Comparison of ENCODE assay signal across 8 mouse cellular contexts in the genomic region with DNA sequence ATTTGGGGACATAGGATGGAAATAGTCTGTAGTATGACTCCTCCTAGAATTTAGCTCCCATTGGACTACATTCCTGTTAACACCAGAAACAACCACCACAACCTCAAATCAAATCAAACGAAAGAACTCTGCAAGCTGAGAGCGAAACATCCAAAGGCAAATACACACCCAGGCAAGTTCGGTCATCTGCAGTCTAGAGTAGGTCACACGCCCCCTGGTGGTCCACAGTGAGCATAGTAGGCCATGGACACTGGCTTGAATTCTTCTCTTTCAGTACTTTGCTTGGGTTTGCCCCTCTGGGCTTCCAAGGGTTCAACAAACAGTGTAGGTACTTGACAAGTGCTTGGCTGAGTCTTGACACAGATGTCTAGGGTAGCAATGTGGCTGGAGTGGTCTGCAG. TPM values are rescaled to one million over a fixed set of nuclear protein-coding genes. Genes with fewer than 3 reads are reported as not detected.
DNase-seq lines count a peak whose midpoint lies in the region; ATAC-seq lines count a peak whose summit lies in the region.

No protein-coding gene starts in this region.

- ATAC-seq in hematopoietic stem cell, adult 5-6 weeks (replicated peaks in 1 of 2; ENCODE audit: insufficient read depth in 1 of 2, low FRiP score in 2 of 2, low TSS enrichment in 1 of 2, low read depth in 1 of 2, poor library complexity in 2 of 2, severe bottlenecking in 2 of 2) = peak; percentile 78 to 89

- peak; percentile 86 for DNase-seq in NIH3T3 (ENCODE audit: low read depth)
- DNase-seq in cerebellum, adult 8-10 months = peak; percentile 67
- peak; percentile 69 for DNase-seq in forelimb bud, embryonic 11.5 days (ENCODE audit: low read depth, low spot score)
- DNase-seq in layer of hippocampus, postnatal 25 days (ENCODE audit: extremely low spot score in 1 of 2, low spot score in 1 of 2) = peak; percentile 40 to 72
- peak; percentile 87 for DNase-seq in lung, postnatal 36 days
- peak; percentile 81 for DNase-seq in retina, postnatal 1 day
- peak; percentile 48 to 65 for DNase-seq in urinary bladder, postnatal 36 days (ENCODE audit: low spot score in 2 of 2)

RNA-seq across cellular contexts. Expression of a gene that starts 6.4 kb away (rescaled TPM):
- total RNA-seq in hematopoietic stem cell, adult 5-6 weeks (2017) = not detected in 2 replicates
- not detected for total RNA-seq in layer of hippocampus, postnatal 25 days (2021)

RNA-seq across cellular contexts. Expression of a gene that starts 53.4 kb away (rescaled TPM):
- total RNA-seq in hematopoietic stem cell, adult 5-6 weeks (2017) = 29.3 and 34.7 TPM in 2 replicates
- 10 to 100 TPM; 56.9 to 58.6 TPM for total RNA-seq in layer of hippocampus, postnatal 25 days (2021)

Comparison
In these comparisons a context has a peak if more than half of its experiments do, and no peak if none do; other contexts are left out.
1. Peak in every context shown above with its lines: DNase-seq and ATAC-seq.